Mouse (Mus musculus): ENCODE measurements around the gene Atoh8. TPM values are rescaled to one million over a fixed set of nuclear protein-coding genes. Genes with fewer than 3 reads are reported as not detected.

Atoh8 gene
- polyA plus RNA-seq, 1 experiment from 2014 or later = 2.1 TPM

DNA sequence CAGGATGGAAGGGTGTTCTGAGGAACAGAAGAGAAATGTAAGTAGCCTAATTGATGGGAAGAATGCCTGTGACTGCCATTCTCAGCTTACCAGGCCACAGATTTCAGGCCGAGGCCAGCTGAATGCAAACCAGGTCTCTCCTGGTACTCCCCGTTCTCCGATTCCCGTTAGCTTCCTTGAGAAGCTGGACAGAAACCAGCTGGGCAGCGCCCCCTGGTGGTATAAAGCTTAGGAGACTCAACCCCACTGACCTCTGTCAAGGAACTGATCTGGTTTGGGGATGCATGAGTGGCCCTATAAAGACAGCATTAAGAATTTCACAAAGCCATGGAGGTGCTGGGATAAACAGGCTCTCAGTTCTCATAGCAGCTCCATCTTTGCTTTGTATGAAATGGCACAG lies 1.7 kb upstream of the Atoh8 start:
- 0 out of 2 replicates have a peak, but pooled peaks cover 13% of the 10 kb centered on the region for H3K4me1 ChIP-seq

GRCm38 (mm10) chr6:72235807-72236407 lies 530 bp upstream of the Atoh8 start:
- Histone ChIP-seq H3K36me3 (no peaks in the 10 kb centered on the region), H3K27ac (no peak overlapping the region), H3K9ac (no peak overlapping the region), H3K4me1 (0 out of 2 replicates have a peak, but pooled peaks cover 13% of the 10 kb centered on the region), H3K4me3 (peak overlapping the region; percentile 50; the same call in 1 of the 2 replicates), H3K4me2 (peak overlapping the region; percentile 75), H3K27me3 (replicated peaks) (peaks cover 100% of the 10 kb centered on the region), H3K9me3 (replicated peaks) (no peaks in the 10 kb centered on the region)
- WGBS (ENCODE audit: insufficient replicate concordance) = 18% methylated on average over 16 of the region's 16 CpGs
- no peak for ATAC-seq

More for the DNA sequence above, 1.7 kb upstream of the Atoh8 start:
- ATAC-seq = no peak
- Histone ChIP-seq H3K4me2 (no peak overlapping the region), H3K27ac (no peak overlapping the region), H3K27me3 (replicated peaks) (peaks cover 100% of the 10 kb centered on the region), H3K4me3 (no peak overlapping the region), H3K9me3 (replicated peaks) (no peaks in the 10 kb centered on the region), H3K9ac (no peak overlapping the region), H3K36me3 (no peaks in the 10 kb centered on the region)
- 0% methylated on average over 5 of the region's 5 CpGs for WGBS (ENCODE audit: insufficient replicate concordance)

- 0 out of 2 replicates have a peak overlapping the region, but pooled peaks have one; percentile 4 for H3K9ac ChIP-seq
- H3K27me3 ChIP-seq (replicated peaks) = peaks cover 100% of the 10 kb centered on the region
- no peak overlapping the region for H3K27ac ChIP-seq
- no peaks in the 10 kb centered on the region for H3K36me3 ChIP-seq
- peak overlapping the region; percentile 50 for H3K4me3 ChIP-seq
- no peak for ATAC-seq
- peak overlapping the region; percentile 75 for H3K4me2 ChIP-seq
- 0 out of 2 replicates have a peak, but pooled peaks cover 13% of the 10 kb centered on the region for H3K4me1 ChIP-seq
- under 1% methylated on average over 79 of the region's 79 CpGs for WGBS (ENCODE audit: insufficient replicate concordance)
- H3K9me3 ChIP-seq (replicated peaks) = no peaks in the 10 kb centered on the region
Observed at GRCm38 (mm10) chr6:72234372-72235097, 842 bp downstream of the Atoh8 start.

GRCm38 (mm10) chr6:72233950-72234349 lies 1.4 kb downstream of the Atoh8 start:
- 5% methylated on average over 13 of the region's 13 CpGs for WGBS (ENCODE audit: insufficient replicate concordance)

GRCm38 (mm10) chr6:72232870-72233269 lies 2.5 kb downstream of the Atoh8 start:
- WGBS (ENCODE audit: insufficient replicate concordance) = 40% methylated on average over 5 of the region's 5 CpGs
- Histone ChIP-seq H3K4me2 (peak overlapping the region; percentile 75; the same call in 1 of the 2 replicates), H3K36me3 (no peaks in the 10 kb centered on the region), H3K27ac (no peak overlapping the region), H3K4me1 (peaks cover 13% of the 10 kb centered on the region; the same call in 1 of the 2 replicates), H3K27me3 (replicated peaks) (peaks cover 99% of the 10 kb centered on the region), H3K9me3 (replicated peaks) (no peaks in the 10 kb centered on the region), H3K4me3 (no peak overlapping the region), H3K9ac (no peak overlapping the region)
- ATAC-seq = no peak

More at GRCm38 (mm10) chr6:72233950-72234349, 1.4 kb downstream of the Atoh8 start:
- ATAC-seq = no peak
- 0 out of 2 replicates have a peak, but pooled peaks cover 13% of the 10 kb centered on the region for H3K4me1 ChIP-seq
- H3K36me3 ChIP-seq = no peaks in the 10 kb centered on the region
- H3K4me3 ChIP-seq = peak overlapping the region; percentile 50
- H3K9me3 ChIP-seq (replicated peaks) = no peaks in the 10 kb centered on the region
- peak overlapping the region; percentile 75 for H3K4me2 ChIP-seq
- no peak overlapping the region for H3K27ac ChIP-seq
- H3K9ac ChIP-seq = no peak overlapping the region
- H3K27me3 ChIP-seq (replicated peaks) = peaks cover 99% of the 10 kb centered on the region

- no peak for ATAC-seq
- Histone ChIP-seq H3K9ac (no peak overlapping the region), H3K27ac (no peak overlapping the region), H3K36me3 (no peaks in the 10 kb centered on the region), H3K9me3 (replicated peaks) (no peaks in the 10 kb centered on the region), H3K4me3 (no peak overlapping the region), H3K4me1 (peaks cover 16% of the 10 kb centered on the region; the same call in 1 of the 2 replicates), H3K27me3 (replicated peaks) (peaks cover 99% of the 10 kb centered on the region), H3K4me2 (no peak overlapping the region)
- 76% methylated on average over 14 of the region's 14 CpGs for WGBS (ENCODE audit: insufficient replicate concordance)
Observed at GRCm38 (mm10) chr6:72232411-72232810, 3.0 kb downstream of the Atoh8 start.

DNA sequence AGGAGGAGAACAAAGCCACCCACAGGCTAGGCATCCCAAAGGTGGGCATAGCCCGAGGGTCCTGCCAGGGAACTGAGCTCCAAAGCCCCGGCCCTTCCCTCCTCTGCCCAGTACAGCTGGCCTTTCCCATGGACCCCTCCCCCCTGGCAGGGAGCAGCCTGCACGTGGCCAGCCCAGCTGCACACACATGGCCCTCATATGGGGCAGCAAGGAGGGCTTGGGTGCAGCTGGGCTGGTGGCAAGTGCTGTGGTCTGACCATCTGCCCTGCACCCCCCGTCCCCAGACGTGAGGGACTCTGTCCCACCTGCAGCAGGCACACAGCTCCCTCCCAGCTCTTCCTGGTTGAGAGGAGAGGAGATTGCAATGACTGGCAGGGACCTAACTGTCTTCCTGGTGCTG lies 4.5 kb downstream of the Atoh8 start:
- peaks cover 91% of the 10 kb centered on the region for H3K27me3 ChIP-seq (replicated peaks)
- no peak overlapping the region for H3K9ac ChIP-seq
- peaks cover 16% of the 10 kb centered on the region; the same call in 1 of the 2 replicates for H3K4me1 ChIP-seq
- H3K4me3 ChIP-seq = no peak overlapping the region
- H3K4me2 ChIP-seq = no peak overlapping the region
- H3K36me3 ChIP-seq = no peaks in the 10 kb centered on the region
- no peak for ATAC-seq
- no peak overlapping the region for H3K27ac ChIP-seq
- no peaks in the 10 kb centered on the region for H3K9me3 ChIP-seq (replicated peaks)
- 28% methylated on average over 5 of the region's 5 CpGs for WGBS (ENCODE audit: insufficient replicate concordance)

DNA sequence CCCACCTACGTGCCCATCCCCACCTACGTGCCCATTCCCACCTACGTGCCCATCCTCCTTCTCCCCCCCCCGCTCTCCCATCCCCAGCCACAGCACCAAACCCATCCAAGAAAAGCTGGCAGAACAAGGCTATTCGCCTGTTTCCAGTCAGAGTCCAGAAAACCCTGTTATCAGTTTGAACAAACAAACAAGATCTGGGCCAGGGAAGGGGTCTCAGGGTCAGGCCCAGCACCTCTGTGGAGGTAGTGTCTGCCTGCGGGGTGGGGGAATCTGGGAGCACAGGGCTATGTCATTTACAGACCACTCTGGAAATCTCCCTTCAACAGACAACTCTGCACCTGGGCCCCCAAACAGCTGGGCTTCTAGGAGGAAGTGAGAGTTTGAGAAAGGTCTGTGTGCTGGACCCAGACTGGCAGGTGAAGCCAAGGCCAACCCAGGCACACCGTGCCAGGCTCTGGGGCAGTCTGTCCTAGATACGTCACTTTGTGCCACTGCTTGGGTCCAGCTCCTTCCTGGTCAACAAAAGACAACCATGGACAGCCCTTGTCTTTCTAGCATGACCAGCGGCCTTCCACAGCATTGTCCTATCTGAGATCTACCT lies 7.6 kb downstream of the Atoh8 start:
- H3K4me3 ChIP-seq = no peak overlapping the region
- 56% methylated on average over 9 of the region's 9 CpGs for WGBS (ENCODE audit: insufficient replicate concordance)
- no peaks in the 10 kb centered on the region for H3K9me3 ChIP-seq (replicated peaks)
- no peaks in the 10 kb centered on the region for H3K36me3 ChIP-seq
- H3K27me3 ChIP-seq (replicated peaks) = peaks cover 86% of the 10 kb centered on the region
- no peak overlapping the region for H3K9ac ChIP-seq
- ATAC-seq = no peak
- H3K4me1 ChIP-seq = peaks cover 3% of the 10 kb centered on the region; the same call in 1 of the 2 replicates
- H3K4me2 ChIP-seq = no peak overlapping the region
- H3K27ac ChIP-seq = no peak overlapping the region

GRCm38 (mm10) chr6:72227011-72227410 lies 8.4 kb downstream of the Atoh8 start:
- peaks cover 9% of the 10 kb centered on the region; the same call in 1 of the 2 replicates for H3K4me1 ChIP-seq
- no peak overlapping the region for H3K9ac ChIP-seq
- no peak overlapping the region for H3K4me3 ChIP-seq
- no peaks in the 10 kb centered on the region for H3K36me3 ChIP-seq
- H3K27ac ChIP-seq = no peak overlapping the region
- H3K4me2 ChIP-seq = no peak overlapping the region
- WGBS (ENCODE audit: insufficient replicate concordance) = 68% methylated on average over 4 of the region's 4 CpGs
- no peak for ATAC-seq
- no peaks in the 10 kb centered on the region for H3K9me3 ChIP-seq (replicated peaks)
- H3K27me3 ChIP-seq (replicated peaks) = peaks cover 86% of the 10 kb centered on the region

DNA sequence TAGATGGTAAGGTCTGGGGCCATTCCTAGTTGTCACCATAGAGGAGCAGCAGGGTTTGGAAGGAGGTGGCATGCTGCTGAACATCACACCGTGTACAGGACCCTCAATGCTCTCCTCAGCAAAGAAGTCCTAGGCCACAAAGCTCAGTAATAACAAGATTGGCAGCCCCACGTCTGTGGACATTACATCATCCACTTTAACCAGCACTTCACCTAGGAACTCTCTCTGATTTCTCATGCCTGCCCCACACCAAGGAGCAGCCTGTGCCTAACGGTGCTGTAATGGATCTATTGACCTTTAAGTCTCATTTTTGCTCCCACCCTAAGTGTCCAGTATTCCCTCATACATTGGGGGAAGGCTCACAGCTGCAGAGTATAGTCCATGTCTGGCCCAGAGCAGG lies 9.7 kb downstream of the Atoh8 start:
- ATAC-seq = no peak
- Histone ChIP-seq H3K9me3 (replicated peaks) (no peaks in the 10 kb centered on the region), H3K4me3 (no peak overlapping the region), H3K4me1 (peaks cover 12% of the 10 kb centered on the region; the same call in 1 of the 2 replicates), H3K27ac (no peak overlapping the region), H3K9ac (no peak overlapping the region), H3K27me3 (replicated peaks) (peaks cover 86% of the 10 kb centered on the region), H3K4me2 (no peak overlapping the region), H3K36me3 (no peaks in the 10 kb centered on the region)
- 47% methylated on average over 3 of the region's 3 CpGs for WGBS (ENCODE audit: insufficient replicate concordance)

DNA sequence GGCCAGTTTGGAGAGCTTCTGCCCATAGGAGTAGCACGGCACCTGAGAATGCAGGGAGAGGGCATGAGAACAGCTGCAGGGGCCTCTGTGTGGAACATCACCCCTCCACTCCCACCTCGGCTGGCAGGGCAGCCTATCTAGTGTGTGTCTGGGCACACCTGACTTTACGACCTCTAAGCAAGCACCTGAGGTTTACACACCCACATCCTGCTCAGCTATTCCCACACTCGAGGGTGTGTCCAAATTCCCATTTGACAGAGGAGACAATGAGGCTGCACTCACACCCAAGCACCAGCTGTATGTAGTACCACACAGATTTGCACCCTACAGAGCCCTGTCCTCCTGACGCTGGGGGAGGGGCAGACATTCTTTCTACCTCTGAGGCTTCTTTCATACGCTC lies 11.5 kb downstream of the Atoh8 start:
- no peak overlapping the region for H3K4me2 ChIP-seq
- no peak overlapping the region for H3K27ac ChIP-seq
- no peaks in the 10 kb centered on the region for H3K9me3 ChIP-seq (replicated peaks)
- peaks cover 87% of the 10 kb centered on the region for H3K27me3 ChIP-seq (replicated peaks)
- no peak overlapping the region for H3K9ac ChIP-seq
- no peaks in the 10 kb centered on the region for H3K36me3 ChIP-seq
- no peak for ATAC-seq
- whole genome bisulfite sequencing (ENCODE audit: insufficient replicate concordance) = 50% methylated on average over 6 of the region's 6 CpGs
- H3K4me3 ChIP-seq = no peak overlapping the region
- peaks cover 12% of the 10 kb centered on the region; the same call in 1 of the 2 replicates for H3K4me1 ChIP-seq

DNA sequence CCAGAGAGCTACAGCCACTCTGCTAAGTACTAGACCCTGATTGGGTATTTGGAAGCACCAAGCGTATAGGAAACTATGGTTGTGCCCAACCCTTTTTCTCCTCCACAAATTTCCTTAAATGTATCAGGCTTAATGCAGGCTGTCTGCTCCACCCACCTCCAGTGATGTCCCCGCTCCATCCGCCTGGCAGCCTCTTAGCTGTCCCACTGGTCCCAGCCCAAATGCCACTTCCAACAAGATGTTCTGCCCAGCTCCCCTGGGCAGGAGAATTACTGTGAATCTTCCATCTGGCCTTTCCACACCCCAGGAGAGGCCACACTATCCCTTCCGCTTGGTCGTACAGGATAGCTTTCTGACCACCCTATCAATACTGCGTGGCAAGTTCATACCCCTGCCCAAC lies 12.5 kb downstream of the Atoh8 start:
- Histone ChIP-seq H3K36me3 (no peaks in the 10 kb centered on the region), H3K9ac (no peak overlapping the region), H3K4me2 (no peak overlapping the region), H3K27ac (no peak overlapping the region), H3K4me3 (no peak overlapping the region), H3K4me1 (peaks cover 12% of the 10 kb centered on the region; the same call in 1 of the 2 replicates), H3K9me3 (replicated peaks) (no peaks in the 10 kb centered on the region), H3K27me3 (replicated peaks) (peaks cover 87% of the 10 kb centered on the region)
- WGBS (ENCODE audit: insufficient replicate concordance) = 65% methylated on average over 6 of the region's 6 CpGs
- ATAC-seq = no peak

Measured in liver, embryonic 12.5 days (tissue).